Mouse (Mus musculus) forebrain, embryonic 10.5 days (tissue): ENCODE measurements around the gene Ahdc1. TPM values are rescaled to one million over a fixed set of nuclear protein-coding genes. Genes with fewer than 3 reads are reported as not detected.

Experiments
- DNase-seq: peaks from one replicate; pipeline ENCODE4 v3.0.0-alpha.2; 2017; ENCODE audit warnings: low spot score; ENCODE audit errors: extremely low spot score
- H3K27ac ChIP-seq: fragments of 300-500 bp; sonication (generic); 2 replicates; pipeline ENCODE4 v1.5.1; 2016; ENCODE audit warnings: mild to moderate bottlenecking
- H3K27me3 ChIP-seq: fragments of 300-500 bp; sonication (generic); 2 replicates; pipeline ENCODE4 v1.6.1; 2016; ENCODE audit warnings: mild to moderate bottlenecking; ENCODE audit not compliant: poor library complexity, severe bottlenecking
- H3K36me3 ChIP-seq: fragments of 300-500 bp; sonication (generic); replicated peaks from 2 replicates; pipeline ENCODE4 v1.6.1; 2016; ENCODE audit warnings: mild to moderate bottlenecking, moderate library complexity
- H3K4me1 ChIP-seq: fragments of 300-500 bp; sonication (generic); 2 replicates; pipeline ENCODE4 v1.6.1; 2016
- H3K4me3 ChIP-seq: fragments of 300-500 bp; sonication (generic); 2 replicates; pipeline ENCODE4 v1.5.1; 2016; ENCODE audit warnings: mild to moderate bottlenecking, moderate library complexity
- H3K9me3 ChIP-seq: fragments of 300-500 bp; sonication (generic); 2 replicates; pipeline ENCODE4 v1.6.1; 2016; ENCODE audit warnings: mild to moderate bottlenecking, moderate library complexity
- WGBS: fragments of 180-500 bp; shearing (Covaris S2); methylation state at CpG from one replicate; pipeline ENCODE4 v1.1.7; 2016; 5-methylcytosine and 5-hydroxymethylcytosine counted together
- polyA plus RNA-seq: library from polyadenylated mRNA; unstranded; fragments of >200 nt; fragmentation: Nextera tagmentation; extraction: Ambion mirVana; gene quantifications from 2 replicates; pipeline ENCODE4 v1.2.1, GENCODE M21; 2016

Ahdc1 gene
- polyA plus RNA-seq, 1 experiment from 2014 or later = 5.8 TPM

- Histone ChIP-seq H3K4me3 (no peak overlapping the region), H3K27ac (peak overlapping the region; percentile 88), H3K4me1 (peaks cover 61% of the 10 kb centered on the region), H3K27me3 (no peaks in the 10 kb centered on the region), H3K9me3 (no peaks in the 10 kb centered on the region), H3K36me3 (no peaks in the 10 kb centered on the region)
- no peak for DNase-seq
- 63% methylated on average over 3 of the region's 3 CpGs for WGBS
These were observed 105.9 kb downstream of the Ahdc1 start for GRCm38 (mm10) chr4:133116756-133117470.

GRCm38 (mm10) chr4:133117556-133118411 is 106.7 kb downstream of the Ahdc1 start:
- no peak for DNase-seq
- peak overlapping the region; percentile 88 for H3K27ac ChIP-seq
- H3K27me3 ChIP-seq = no peaks in the 10 kb centered on the region
- H3K9me3 ChIP-seq = no peaks in the 10 kb centered on the region
- peaks cover 60% of the 10 kb centered on the region for H3K4me1 ChIP-seq
- WGBS = 32% methylated on average over 18 of the region's 18 CpGs
- no peaks in the 10 kb centered on the region for H3K36me3 ChIP-seq
- peak overlapping the region; percentile 6 for H3K4me3 ChIP-seq

GRCm38 (mm10) chr4:133118775-133119375 is 107.8 kb downstream of the Ahdc1 start:
- no peak overlapping the region for H3K27ac ChIP-seq
- H3K9me3 ChIP-seq = no peaks in the 10 kb centered on the region
- 90% methylated on average over 6 of the region's 6 CpGs for WGBS
- no peak for DNase-seq
- H3K4me3 ChIP-seq = no peak overlapping the region
- H3K27me3 ChIP-seq = no peaks in the 10 kb centered on the region
- no peaks in the 10 kb centered on the region for H3K36me3 ChIP-seq
- peaks cover 53% of the 10 kb centered on the region for H3K4me1 ChIP-seq

- no peak overlapping the region for H3K27ac ChIP-seq
- H3K9me3 ChIP-seq = 0 out of 2 replicates have a peak, but pooled peaks cover 4% of the 10 kb centered on the region
- no peaks in the 10 kb centered on the region for H3K36me3 ChIP-seq
- H3K4me3 ChIP-seq = no peak overlapping the region
- DNase-seq = no peak
- peaks cover 53% of the 10 kb centered on the region for H3K4me1 ChIP-seq
- WGBS = 90% methylated on average over 6 of the region's 6 CpGs
- H3K27me3 ChIP-seq = no peaks in the 10 kb centered on the region
These were observed 108.5 kb downstream of the Ahdc1 start for GRCm38 (mm10) chr4:133119579-133119978.

GRCm38 (mm10) chr4:133120833-133121321 is 109.8 kb downstream of the Ahdc1 start:
- Histone ChIP-seq H3K27ac (peak overlapping the region; percentile 78), H3K4me3 (peak overlapping the region; percentile 20; the same call in 1 of the 2 replicates), H3K9me3 (0 out of 2 replicates have a peak, but pooled peaks cover 4% of the 10 kb centered on the region), H3K4me1 (peaks cover 50% of the 10 kb centered on the region), H3K36me3 (no peaks in the 10 kb centered on the region), H3K27me3 (no peaks in the 10 kb centered on the region)
- WGBS = 9% methylated on average over 11 of the region's 11 CpGs
- no peak for DNase-seq

- 57% methylated on average over 1 of the region's 1 CpGs for WGBS
- H3K27me3 ChIP-seq = no peaks in the 10 kb centered on the region
- no peak overlapping the region for H3K4me3 ChIP-seq
- H3K36me3 ChIP-seq = no peaks in the 10 kb centered on the region
- no peak for DNase-seq
- H3K9me3 ChIP-seq = 0 out of 2 replicates have a peak, but pooled peaks cover 4% of the 10 kb centered on the region
- H3K4me1 ChIP-seq = peaks cover 45% of the 10 kb centered on the region
- peak overlapping the region; percentile 78 for H3K27ac ChIP-seq
These were observed 110.4 kb downstream of the Ahdc1 start for GRCm38 (mm10) chr4:133121416-133121815.

- H3K9me3 ChIP-seq = 0 out of 2 replicates have a peak, but pooled peaks cover 4% of the 10 kb centered on the region
- H3K27ac ChIP-seq = no peak overlapping the region
- no peaks in the 10 kb centered on the region for H3K36me3 ChIP-seq
- WGBS = 59% methylated on average over 5 of the region's 5 CpGs
- H3K4me1 ChIP-seq = peaks cover 38% of the 10 kb centered on the region
- no peak overlapping the region for H3K4me3 ChIP-seq
- no peak for DNase-seq
- no peaks in the 10 kb centered on the region for H3K27me3 ChIP-seq
These were observed 111.0 kb downstream of the Ahdc1 start for GRCm38 (mm10) chr4:133121974-133122637.

GRCm38 (mm10) chr4:133127079-133127478 is 116.0 kb downstream of the Ahdc1 start:
- Histone ChIP-seq H3K27me3 (no peaks in the 10 kb centered on the region), H3K27ac (no peak overlapping the region), H3K36me3 (no peaks in the 10 kb centered on the region), H3K4me1 (peaks cover 26% of the 10 kb centered on the region), H3K9me3 (0 out of 2 replicates have a peak, but pooled peaks cover 4% of the 10 kb centered on the region), H3K4me3 (no peak overlapping the region)
- DNase-seq = no peak
- 86% methylated on average over 3 of the region's 3 CpGs for WGBS

Other genes with a start within 250 kb of the Ahdc1 start
- gene Rpa2, start 242.9 kb upstream of the Ahdc1 start, polyA plus RNA-seq = 221 and 222 TPM in 2 replicates
- 0.89 and 0.93 TPM in 2 replicates for gene Themis2, start 214.9 kb upstream of the Ahdc1 start, polyA plus RNA-seq
- gene Ppp1r8, start 168.1 kb upstream of the Ahdc1 start, polyA plus RNA-seq = 85.0 and 88.9 TPM in 2 replicates
- 52.8 and 53.9 TPM in 2 replicates for gene Stx12, start 126.8 kb upstream of the Ahdc1 start, polyA plus RNA-seq
- gene Fam76a, start 88.7 kb upstream of the Ahdc1 start, polyA plus RNA-seq = 29.7 and 32.2 TPM in 2 replicates
- 0.06 and 0.11 TPM in 2 replicates for gene Fgr, start 37.2 kb upstream of the Ahdc1 start, polyA plus RNA-seq
- 47.4 and 49.1 TPM in 2 replicates for gene Wasf2, start 119.2 kb downstream of the Ahdc1 start, polyA plus RNA-seq
- 1.2 and 2.5 TPM in 2 replicates for gene Cd164l2, start 200.9 kb downstream of the Ahdc1 start, polyA plus RNA-seq
- 0.06 and 0.27 TPM in 2 replicates for gene Gpr3, start 201.3 kb downstream of the Ahdc1 start, polyA plus RNA-seq
- gene Map3k6, start 229.6 kb downstream of the Ahdc1 start, polyA plus RNA-seq = 1.7 and 1.8 TPM in 2 replicates